Mouse (Mus musculus) midbrain, embryonic 14.5 days (tissue): ENCODE measurements at regions not wholly inside any gene's neighbourhood (a gene's known extent, or its start where the extent isn't known, plus 50 kb on each side); places are given as distances from the start of the nearest gene placed in this dataset.

Experiments used
- ATAC-seq: fragments of 200-750 bp; cut with Nextera tagmentation; 2 replicates; pipeline ENCODE4 v1.8.0; 2017; ENCODE audit warnings: moderate number of reproducible peaks, moderate library complexity; ENCODE audit not compliant: low FRiP score, low TSS enrichment
- DNase-seq: peaks from one replicate; pipeline ENCODE4 v3.0.0-alpha.2; 2015
- H3K27ac ChIP-seq: fragments of 300-500 bp; sonication (generic); replicated peaks from 2 replicates; pipeline ENCODE4 v1.5.1; 2014; ENCODE audit warnings: mild to moderate bottlenecking, low read depth, low read length, moderate library complexity
- H3K27me3 ChIP-seq: fragments of 300-500 bp; sonication (generic); 2 replicates; pipeline ENCODE4 v1.6.1; 2014; ENCODE audit warnings: low read length, control low read depth, mixed read lengths; ENCODE audit not compliant: control insufficient read depth, insufficient read depth
- H3K36me3 ChIP-seq: fragments of 300-500 bp; sonication (generic); 2 replicates; pipeline ENCODE4 v1.6.1; 2014; ENCODE audit warnings: low read length, control low read depth; ENCODE audit not compliant: control insufficient read depth, insufficient read depth
- H3K4me1 ChIP-seq: fragments of 300-500 bp; sonication (generic); 2 replicates; pipeline ENCODE4 v1.6.1; 2014; ENCODE audit warnings: mild to moderate bottlenecking, antibody characterized with exemption, low read length, control low read depth; ENCODE audit not compliant: control insufficient read depth, insufficient read depth
- H3K4me2 ChIP-seq: fragments of 300-500 bp; sonication (generic); 2 replicates; pipeline ENCODE4 v1.6.1; 2014; ENCODE audit warnings: mild to moderate bottlenecking, low read length, moderate library complexity
- H3K4me3 ChIP-seq: fragments of 300-500 bp; sonication (generic); replicated peaks from 2 replicates; pipeline ENCODE4 v1.5.1; 2014; ENCODE audit warnings: low read depth, low read length
- H3K9ac ChIP-seq: fragments of 300-500 bp; sonication (generic); replicated peaks from 2 replicates; pipeline ENCODE4 v1.6.1; 2014; ENCODE audit warnings: mild to moderate bottlenecking, low read length, moderate library complexity
- H3K9me3 ChIP-seq: fragments of 300-500 bp; sonication (generic); 2 replicates; pipeline ENCODE4 v1.6.1; 2016; ENCODE audit warnings: low read length, control low read depth, mixed read lengths; ENCODE audit not compliant: control insufficient read depth
- whole genome bisulfite sequencing: fragments of 180-500 bp; shearing (Covaris S2); extraction: QIAGEN DNeasy Blood & Tissue Kit; methylation state at CpG from one replicate; pipeline ENCODE4 v1.1.7; 2014; 5-methylcytosine and 5-hydroxymethylcytosine counted together

DNA sequence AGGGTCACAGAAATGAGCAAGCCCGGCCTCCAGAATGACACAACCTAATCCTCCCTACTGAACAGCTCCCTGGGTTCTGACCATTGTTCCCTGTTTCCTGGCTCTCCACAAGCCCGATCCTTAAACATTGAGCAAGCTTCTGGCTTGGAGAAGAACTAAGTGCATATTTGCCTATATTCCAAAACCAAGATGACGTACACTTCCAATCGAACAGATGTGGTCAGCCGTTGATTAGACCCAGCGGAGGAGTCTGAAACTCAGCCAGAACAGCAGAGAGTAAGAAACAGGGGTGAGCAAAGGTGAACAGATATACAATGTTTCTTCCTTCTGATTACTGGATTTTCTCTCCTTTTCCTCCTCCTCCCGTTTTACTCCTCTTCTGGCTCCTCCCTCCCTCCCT, 146.8 kb upstream of the Lyplal1 start:
- Histone ChIP-seq H3K27ac (no peak overlapping the region), H3K4me2 (no peak overlapping the region), H3K27me3 (no peaks in the 10 kb centered on the region), H3K4me3 (no peak overlapping the region), H3K36me3 (no peaks in the 10 kb centered on the region), H3K9ac (no peak overlapping the region), H3K4me1 (peaks cover 9% of the 10 kb centered on the region; the same call in 1 of the 2 replicates), H3K9me3 (no peaks in the 10 kb centered on the region)
- 80% methylated on average over 7 of the region's 7 CpGs for WGBS
- DNase-seq (no peak), ATAC-seq (no peak)

DNA sequence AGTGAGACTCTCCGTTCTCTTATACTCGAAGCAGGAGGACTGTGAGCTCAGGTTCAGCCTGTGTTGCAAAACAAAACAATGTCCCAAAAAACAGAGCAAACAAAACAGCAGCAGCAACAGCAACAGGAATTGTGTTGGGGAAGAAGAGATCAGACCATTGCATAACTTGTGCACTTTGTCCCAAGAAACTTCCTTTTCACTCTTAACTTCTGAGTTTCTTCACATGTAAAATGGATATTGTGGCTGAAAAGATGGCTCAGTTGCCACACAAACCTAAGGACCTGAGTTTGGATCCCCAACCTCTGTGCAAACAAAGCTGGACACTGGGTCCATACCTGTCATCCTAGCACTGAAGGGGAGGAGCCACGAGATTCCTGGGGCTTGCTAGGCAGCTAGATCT, 146.1 kb upstream of the Lyplal1 start:
- Histone ChIP-seq H3K4me1 (peaks cover 9% of the 10 kb centered on the region; the same call in 1 of the 2 replicates), H3K9ac (no peak overlapping the region), H3K4me2 (no peak overlapping the region), H3K27me3 (no peaks in the 10 kb centered on the region), H3K27ac (no peak overlapping the region), H3K9me3 (no peaks in the 10 kb centered on the region), H3K36me3 (no peaks in the 10 kb centered on the region), H3K4me3 (no peak overlapping the region)
- DNase-seq (no peak), ATAC-seq (no peak)
- WGBS = 81% methylated on average over 3 of the region's 3 CpGs

DNA sequence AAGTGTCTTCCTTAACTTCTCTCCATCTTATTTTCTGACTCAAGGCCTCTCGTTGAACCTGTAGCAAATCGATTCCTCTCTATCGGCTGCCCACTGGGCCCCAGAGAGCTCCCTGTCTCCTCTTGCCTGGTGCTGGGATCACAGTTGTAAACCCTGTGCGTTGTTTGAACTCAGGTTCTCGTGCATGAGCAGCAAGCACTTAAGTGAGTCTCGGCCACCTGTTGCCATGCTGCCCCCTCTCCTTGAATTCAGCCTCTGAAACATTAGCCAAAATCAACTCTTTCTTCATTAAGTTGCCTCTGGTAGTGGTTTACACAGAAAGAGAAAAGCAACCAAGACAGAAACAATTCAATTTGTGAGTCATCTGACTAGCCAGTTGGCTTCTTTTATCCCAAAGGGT, 144.9 kb upstream of the Lyplal1 start:
- no peak overlapping the region for H3K27ac ChIP-seq
- WGBS = 73% methylated on average over 6 of the region's 6 CpGs
- no peak overlapping the region for H3K4me3 ChIP-seq

DNA sequence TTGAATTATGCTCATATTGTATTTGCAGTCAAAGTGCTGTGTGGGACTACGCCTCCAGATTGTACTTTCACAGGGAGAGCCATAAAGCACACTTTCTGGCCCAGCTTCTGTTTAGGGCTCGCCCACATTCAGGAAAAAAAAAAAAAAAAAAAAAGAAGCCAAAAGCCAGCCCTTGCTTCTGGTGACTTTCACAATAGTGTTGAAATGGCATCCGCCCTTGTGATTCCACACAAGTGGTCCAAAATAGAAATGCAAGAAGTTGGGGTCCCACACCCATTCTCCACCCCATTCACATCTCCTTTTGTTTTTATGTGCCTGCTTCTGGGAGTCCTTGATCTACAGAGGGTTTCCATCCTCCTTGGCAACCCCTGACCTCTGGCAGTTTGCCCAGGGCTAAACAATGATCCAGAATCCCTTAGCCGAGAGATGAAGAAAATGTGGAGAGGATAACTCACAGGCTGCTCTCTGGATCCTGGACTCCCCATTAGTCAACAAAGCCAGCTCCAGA, 144.3 kb upstream of the Lyplal1 start:
- DNase-seq = peak; percentile 71

More for the DNA sequence above, 144.9 kb upstream of the Lyplal1 start:
- H3K4me2 ChIP-seq = no peak overlapping the region
- ATAC-seq (no peak), DNase-seq (no peak)
- no peak overlapping the region for H3K9ac ChIP-seq
- no peaks in the 10 kb centered on the region for H3K36me3 ChIP-seq
- H3K9me3 ChIP-seq = no peaks in the 10 kb centered on the region
- no peaks in the 10 kb centered on the region for H3K27me3 ChIP-seq
- peaks cover 9% of the 10 kb centered on the region; the same call in 1 of the 2 replicates for H3K4me1 ChIP-seq

DNA sequence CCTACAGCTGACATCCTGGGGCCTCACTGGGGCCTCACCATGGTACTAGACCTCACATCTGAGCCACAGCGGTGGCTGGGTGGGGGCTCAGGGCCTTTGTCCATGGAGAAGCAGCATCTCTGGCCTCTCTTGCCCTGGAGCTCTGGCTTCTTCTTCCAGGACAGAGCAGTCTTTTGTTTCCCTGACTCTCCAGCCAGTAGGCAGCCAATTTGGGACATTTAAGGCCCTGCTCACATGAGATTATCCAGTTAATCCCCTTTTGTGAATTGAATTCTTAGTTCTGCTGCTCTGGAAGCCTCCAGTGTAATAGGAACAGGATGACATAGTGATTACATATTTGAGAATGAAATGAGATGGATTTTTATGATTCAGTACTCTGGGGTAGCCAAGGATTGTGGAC, 140.5 kb upstream of the Lyplal1 start:
- ATAC-seq = no peak
- Histone ChIP-seq H3K27ac (no peak overlapping the region), H3K9me3 (no peaks in the 10 kb centered on the region), H3K36me3 (no peaks in the 10 kb centered on the region), H3K9ac (no peak overlapping the region), H3K4me2 (no peak overlapping the region), H3K4me3 (no peak overlapping the region), H3K27me3 (no peaks in the 10 kb centered on the region), H3K4me1 (peaks cover 5% of the 10 kb centered on the region; the same call in 1 of the 2 replicates)
- peak; percentile 43 for DNase-seq
- WGBS = 35% methylated on average over 1 of the region's 1 CpGs

More for the DNA sequence above, 144.3 kb upstream of the Lyplal1 start:
- H3K4me2 ChIP-seq = no peak overlapping the region
- WGBS = 21% methylated on average over 4 of the region's 4 CpGs
- H3K9me3 ChIP-seq = no peaks in the 10 kb centered on the region
- no peak for ATAC-seq
- H3K27ac ChIP-seq = no peak overlapping the region
- no peaks in the 10 kb centered on the region for H3K27me3 ChIP-seq
- H3K4me3 ChIP-seq = no peak overlapping the region
- H3K36me3 ChIP-seq = no peaks in the 10 kb centered on the region
- no peak overlapping the region for H3K9ac ChIP-seq
- peaks cover 9% of the 10 kb centered on the region; the same call in 1 of the 2 replicates for H3K4me1 ChIP-seq

DNA sequence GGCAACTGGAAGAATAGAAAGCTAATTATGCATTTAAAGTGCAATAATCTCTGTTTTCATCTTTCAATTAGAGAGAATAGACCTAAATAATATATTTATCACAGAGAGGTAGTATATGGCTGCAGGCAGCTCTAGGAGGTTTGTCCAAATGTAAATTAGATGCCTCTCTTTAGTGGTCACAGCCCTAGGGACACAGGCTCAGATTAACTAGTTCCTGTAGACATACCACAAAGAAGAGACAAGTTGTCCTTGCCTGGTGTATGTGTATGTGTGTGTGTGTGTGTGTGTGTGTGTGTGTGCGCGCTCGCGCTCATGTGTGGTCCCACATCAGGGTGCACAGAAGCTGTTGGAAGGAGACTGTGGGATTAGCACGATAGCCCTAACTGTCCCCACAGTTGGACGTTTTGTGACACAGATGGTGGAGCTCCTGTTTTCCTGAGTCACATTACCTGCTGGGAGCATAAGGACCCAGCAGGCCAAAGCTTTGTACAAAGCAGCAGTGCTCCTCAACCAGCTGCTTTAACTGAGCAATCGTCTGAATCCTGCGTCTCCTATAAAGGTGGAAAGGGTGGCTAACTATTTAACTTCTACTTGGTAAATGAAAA, 138.5 kb upstream of the Lyplal1 start:
- Histone ChIP-seq H3K4me2 (no peak overlapping the region), H3K4me3 (no peak overlapping the region), H3K9me3 (no peaks in the 10 kb centered on the region), H3K36me3 (no peaks in the 10 kb centered on the region), H3K9ac (no peak overlapping the region), H3K4me1 (no peaks in the 10 kb centered on the region), H3K27me3 (no peaks in the 10 kb centered on the region), H3K27ac (no peak overlapping the region)
- ATAC-seq (peak; percentile 50; the same call in 1 of the 2 replicates), DNase-seq (peak; percentile 21)
- WGBS = 60% methylated on average over 8 of the region's 8 CpGs

DNA sequence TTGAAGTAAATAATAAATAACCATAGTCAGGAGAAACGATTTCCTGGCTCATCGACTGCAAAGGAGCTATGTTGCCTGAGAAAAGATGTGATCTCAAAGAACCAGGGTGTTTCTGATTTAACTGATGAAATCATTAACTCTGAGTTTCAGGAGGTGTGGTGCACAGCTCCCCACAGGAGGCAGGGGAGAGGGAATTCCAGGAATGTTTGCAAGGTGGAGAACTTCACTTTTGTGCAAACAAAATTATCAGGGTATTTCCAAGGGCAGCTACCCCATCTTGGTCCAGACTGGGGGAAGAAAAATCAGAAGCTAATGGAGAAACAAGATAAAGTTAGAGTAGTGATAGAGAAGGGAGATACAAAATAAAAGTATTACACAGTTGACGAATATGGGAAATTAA, 137.4 kb upstream of the Lyplal1 start:
- ATAC-seq (no peak), DNase-seq (no peak)
- WGBS = 87% methylated on average over 3 of the region's 3 CpGs
- Histone ChIP-seq H3K27me3 (no peaks in the 10 kb centered on the region), H3K36me3 (no peaks in the 10 kb centered on the region), H3K9me3 (no peaks in the 10 kb centered on the region), H3K27ac (no peak overlapping the region), H3K9ac (no peak overlapping the region), H3K4me2 (no peak overlapping the region), H3K4me3 (no peak overlapping the region), H3K4me1 (no peaks in the 10 kb centered on the region)

DNA sequence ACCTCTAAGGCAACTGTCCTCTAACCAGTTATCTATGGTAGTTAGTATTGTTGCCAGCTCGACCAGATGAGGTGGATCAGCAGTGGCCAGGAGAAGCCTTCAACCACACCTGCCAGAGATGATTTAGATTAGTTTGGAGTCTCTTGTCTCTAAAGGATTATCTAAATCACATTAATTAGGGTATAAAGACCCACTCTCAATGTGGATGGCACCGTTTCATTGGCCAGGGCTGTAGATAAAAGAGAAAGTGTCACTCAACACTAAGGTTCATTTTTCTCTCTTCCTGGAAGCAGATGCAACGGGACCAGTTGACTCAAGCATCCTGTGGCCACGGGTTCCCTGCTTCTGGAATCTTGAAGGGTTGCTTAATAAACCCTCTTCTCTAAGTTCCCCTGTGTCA, 135.4 kb upstream of the Lyplal1 start:
- Histone ChIP-seq H3K36me3 (no peaks in the 10 kb centered on the region), H3K9me3 (no peaks in the 10 kb centered on the region), H3K4me2 (no peak overlapping the region), H3K27ac (no peak overlapping the region), H3K4me3 (no peak overlapping the region), H3K27me3 (no peaks in the 10 kb centered on the region), H3K4me1 (no peaks in the 10 kb centered on the region), H3K9ac (no peak overlapping the region)
- ATAC-seq = no peak
- WGBS = 78% methylated on average over 4 of the region's 4 CpGs
- DNase-seq = no peak

DNA sequence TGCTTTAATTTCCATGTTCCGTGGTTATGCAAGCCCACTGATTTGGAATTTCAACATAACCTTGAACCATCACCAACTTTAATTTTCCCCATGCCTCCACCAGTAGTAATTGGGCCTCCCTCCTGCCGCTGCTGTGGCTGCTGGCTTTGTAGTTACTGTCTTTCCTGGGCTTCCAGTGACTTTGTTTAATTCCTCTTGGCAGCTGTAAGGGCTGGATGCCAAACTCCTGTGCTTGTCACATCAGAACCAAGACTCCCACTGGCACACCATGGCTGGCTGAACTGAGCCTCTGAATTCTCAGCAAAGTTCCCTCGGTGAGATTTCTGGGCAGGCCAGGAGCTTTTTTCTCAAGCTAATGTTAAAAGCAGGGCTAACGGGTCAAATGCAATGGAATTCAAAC, 133.2 kb upstream of the Lyplal1 start:
- Histone ChIP-seq H3K27me3 (no peaks in the 10 kb centered on the region), H3K9ac (no peak overlapping the region), H3K27ac (no peak overlapping the region), H3K4me1 (no peaks in the 10 kb centered on the region), H3K9me3 (no peaks in the 10 kb centered on the region), H3K4me2 (no peak overlapping the region), H3K36me3 (no peaks in the 10 kb centered on the region), H3K4me3 (no peak overlapping the region)
- ATAC-seq (no peak), DNase-seq (peak; percentile 75)
- WGBS = 30% methylated on average over 4 of the region's 4 CpGs
